Mouse (Mus musculus) neural tube, embryonic 10.5 days (tissue): ENCODE data around the gene Trim63.
"Not testable (repeated sequence)": the region's sequence is repeated elsewhere in the genome, so short reads cannot be mapped to it uniquely, and the experiment has no call there.

Experiments
- DNase-seq: peaks from one replicate; pipeline ENCODE4 v3.0.0-alpha.2; 2017; ENCODE audit warnings: low spot score; ENCODE audit errors: extremely low spot score

Gene Trim63

DNA sequence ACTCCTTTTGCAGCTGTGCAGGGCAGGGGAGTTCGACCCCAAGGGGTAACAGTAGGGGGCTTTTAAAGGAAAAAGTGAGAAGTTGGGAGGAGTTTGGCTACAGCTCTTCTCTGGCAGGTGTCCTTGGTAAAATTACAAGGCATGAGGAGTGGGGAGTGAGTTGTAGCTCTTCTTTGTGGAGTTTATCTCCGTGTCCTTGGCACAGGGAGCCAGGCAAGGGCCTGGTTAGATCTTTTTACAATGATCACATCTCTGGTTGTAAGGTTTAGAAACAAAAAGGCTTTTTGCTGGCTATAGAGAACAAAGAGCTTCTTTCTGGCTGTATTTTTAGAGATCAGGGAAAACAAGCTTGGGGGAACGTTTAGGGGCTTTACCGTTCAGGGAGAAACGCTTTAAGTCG, 26.3 kb downstream of the Trim63 start:
- not testable (repeated sequence) for DNase-seq

DNA sequence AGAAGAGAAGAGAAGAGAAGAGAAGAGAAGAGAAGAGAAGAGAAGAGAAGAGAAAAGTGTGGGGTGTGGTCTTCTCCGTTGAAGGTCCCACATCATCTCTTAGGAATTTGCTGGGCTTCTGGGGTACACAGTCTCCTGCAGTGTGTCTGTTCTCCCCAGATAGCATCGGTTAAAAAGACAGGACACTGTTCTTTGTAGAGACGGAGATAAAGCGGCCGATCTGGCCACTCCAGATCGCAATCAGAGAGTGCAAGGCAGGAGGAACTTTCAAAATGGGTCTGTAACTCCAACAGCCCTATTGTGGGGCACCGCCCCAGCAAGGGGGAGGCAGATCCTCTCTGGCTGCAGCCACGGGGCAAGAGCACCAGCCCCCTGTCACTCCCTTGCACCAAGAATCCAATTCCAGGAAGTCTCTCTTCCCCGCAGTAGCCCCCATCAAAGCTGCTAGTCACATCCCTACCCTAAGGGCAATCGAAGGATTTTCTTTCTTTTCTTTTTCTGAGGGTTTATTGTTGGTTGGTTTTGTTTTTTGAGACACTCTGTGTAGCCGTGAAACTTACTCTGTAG, 27.4 kb downstream of the Trim63 start:
- no peak for DNase-seq

DNA sequence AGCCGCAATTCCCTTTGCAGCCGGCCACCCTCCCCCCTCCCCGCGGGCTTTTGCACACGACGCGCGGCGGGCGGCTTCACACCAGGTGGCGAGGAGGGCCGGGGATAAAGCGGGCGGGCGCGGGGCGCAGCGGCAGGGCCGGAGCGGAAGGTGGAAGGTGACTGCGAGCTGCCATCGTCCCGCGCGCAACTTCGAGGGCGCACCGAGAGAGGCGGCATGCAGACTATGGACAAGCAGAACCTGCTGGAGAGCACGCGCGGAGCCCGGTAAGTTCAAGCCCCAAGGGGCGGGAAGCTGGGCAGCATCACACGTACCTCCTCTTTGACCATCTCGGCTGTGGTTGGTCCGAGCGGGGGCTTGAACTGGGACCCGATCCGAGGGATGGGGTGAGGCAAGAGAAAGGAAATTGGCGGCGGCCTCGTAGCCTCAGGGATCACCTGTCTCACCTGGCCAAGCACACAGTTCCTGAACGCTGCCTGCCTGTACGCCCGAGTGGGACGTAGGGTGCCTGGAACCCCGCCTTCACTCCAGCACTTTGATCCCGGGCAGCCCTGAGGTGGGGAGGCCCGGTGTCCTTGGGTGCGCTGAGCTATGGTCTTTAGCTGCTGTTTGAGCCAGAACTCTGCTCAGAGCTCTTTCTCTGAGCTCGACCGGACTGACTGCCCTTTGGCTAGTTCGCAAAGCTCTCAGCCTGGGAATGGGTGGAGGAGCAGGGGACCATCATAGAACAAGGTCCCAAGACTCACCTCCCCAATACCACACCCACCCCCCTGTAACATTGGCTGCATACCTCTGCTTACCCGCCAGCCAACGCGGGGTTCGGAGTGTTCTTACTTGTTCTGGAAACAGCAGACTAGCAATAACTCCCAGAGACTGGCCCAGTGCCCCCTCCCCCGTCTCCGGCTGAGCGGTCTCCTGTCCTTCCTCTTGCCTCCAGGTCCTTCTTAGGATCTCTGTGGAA, 28.4 kb downstream of the Trim63 start, which contains the start of gene Slc30a2:
Gene Slc30a2 (plus strand): TSS at position 111 of the 961 bp plus-strand sequence.
- peak; percentile 42 for DNase-seq

DNA sequence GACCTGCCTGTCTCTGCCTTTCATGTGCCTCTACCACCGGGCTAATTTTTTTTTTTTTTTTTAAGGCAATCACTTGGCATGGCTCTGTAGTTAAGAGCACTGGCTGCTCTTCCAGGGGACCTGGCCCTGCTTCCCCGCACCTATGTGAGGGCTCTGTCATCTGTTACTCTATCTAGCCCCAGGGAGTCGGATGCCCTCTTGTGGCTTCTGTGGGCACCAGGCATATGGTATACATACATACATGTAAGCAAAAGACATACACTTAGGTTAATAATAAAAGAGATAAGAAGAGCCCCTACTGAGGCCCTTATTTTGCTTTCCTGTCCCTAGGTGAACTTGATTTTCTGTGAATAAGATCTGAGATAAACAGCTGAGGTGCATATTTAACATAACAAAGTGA, 29.7 kb downstream of the Trim63 start:
- no peak for DNase-seq

DNA sequence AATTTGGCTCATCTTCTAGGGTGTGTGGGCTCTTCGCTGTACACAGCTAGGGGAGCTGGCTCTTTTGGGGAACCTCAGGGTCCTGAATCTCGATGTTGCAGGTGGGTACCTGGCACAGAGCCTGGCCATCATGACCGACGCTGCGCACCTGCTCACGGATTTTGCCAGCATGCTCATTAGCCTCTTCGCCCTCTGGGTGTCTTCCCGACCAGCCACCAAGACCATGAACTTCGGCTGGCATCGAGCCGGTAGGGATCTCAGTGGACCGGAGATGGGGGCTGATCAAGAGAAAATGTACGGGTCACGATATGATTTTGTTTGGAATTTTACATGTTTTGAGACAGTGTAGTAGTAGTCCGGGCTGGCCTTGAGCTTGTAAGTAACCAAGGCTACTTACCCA, 30.9 kb downstream of the Trim63 start:
- no peak for DNase-seq

DNA sequence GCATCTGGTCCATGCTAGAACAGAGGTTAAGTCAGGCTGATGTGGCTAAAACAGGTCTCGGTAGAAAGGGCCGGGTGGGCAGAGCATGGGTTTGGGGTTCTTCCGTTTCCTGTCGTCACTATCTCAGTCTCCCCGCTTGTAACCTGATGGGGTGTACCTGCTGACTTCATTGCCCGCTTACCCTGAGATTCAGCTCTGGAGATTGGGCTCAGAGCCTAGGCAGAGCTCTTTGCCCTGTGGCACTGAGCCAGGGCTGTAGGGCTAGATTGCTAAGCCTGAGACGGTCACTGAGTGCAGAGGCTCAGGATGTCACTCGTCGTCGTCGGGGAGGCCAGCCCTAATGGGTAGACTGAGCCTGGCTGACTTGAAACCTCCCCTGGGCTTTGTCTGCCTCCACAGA, 33.2 kb downstream of the Trim63 start:
- DNase-seq, result no peak

DNA sequence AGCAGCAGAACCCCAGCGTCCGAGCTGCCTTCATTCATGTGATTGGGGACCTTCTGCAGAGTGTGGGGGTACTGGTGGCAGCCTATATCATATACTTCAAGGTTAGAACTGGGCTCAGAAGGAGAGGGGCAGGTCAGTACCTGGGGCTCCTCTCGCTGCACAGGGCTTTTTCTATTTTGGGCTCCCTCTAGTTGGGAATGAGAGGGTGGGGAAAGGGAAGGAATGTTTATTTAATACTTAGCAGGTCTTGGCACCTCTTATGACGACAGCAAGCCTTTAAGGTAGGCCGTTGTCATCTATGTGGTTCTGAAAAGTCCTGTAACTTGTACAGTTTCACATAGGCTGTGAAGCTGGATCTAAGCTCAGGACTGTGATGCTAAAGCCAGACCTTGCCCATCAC, 33.6 kb downstream of the Trim63 start:
- DNase-seq, result no peak

DNA sequence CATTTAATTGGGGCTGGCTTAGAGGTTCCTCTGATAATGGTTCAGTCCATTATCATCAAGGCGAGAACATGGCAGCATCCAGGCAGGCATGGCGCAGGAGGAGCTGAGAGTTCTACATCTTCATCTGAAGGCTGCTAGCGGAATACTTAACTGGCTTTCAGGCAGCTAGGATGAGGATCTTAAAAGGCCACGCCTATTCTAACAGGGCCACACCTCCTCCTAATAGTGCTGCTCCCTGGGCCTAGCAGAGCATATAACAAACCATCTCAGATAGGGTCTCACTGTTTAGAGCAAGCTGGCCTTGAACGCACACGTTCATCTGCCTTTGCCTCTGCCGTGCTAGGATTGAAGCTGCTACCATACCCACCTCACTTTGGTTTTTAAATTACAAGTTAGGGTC, 34.9 kb downstream of the Trim63 start:
- no peak for DNase-seq

DNA sequence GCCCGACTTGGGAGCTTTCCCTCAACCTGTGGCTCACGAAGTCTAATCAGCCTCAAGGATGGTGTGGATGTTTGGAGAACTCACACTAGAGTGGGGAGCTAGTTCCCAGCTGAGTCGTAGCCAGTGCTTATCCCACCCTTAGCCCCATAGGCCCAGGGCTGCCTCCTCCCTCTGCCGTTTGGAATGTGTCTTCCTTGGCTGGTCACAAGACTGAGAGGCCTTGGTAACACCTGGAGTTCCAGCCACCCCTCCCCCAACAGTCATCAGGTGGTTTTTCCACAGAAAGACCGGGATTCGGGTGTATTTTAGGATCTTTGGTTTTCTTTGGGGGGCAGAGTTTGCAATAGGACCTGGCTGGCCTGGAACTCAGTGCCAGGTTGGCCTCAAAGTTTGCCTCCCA, 35.7 kb downstream of the Trim63 start:
- no peak for DNase-seq

DNA sequence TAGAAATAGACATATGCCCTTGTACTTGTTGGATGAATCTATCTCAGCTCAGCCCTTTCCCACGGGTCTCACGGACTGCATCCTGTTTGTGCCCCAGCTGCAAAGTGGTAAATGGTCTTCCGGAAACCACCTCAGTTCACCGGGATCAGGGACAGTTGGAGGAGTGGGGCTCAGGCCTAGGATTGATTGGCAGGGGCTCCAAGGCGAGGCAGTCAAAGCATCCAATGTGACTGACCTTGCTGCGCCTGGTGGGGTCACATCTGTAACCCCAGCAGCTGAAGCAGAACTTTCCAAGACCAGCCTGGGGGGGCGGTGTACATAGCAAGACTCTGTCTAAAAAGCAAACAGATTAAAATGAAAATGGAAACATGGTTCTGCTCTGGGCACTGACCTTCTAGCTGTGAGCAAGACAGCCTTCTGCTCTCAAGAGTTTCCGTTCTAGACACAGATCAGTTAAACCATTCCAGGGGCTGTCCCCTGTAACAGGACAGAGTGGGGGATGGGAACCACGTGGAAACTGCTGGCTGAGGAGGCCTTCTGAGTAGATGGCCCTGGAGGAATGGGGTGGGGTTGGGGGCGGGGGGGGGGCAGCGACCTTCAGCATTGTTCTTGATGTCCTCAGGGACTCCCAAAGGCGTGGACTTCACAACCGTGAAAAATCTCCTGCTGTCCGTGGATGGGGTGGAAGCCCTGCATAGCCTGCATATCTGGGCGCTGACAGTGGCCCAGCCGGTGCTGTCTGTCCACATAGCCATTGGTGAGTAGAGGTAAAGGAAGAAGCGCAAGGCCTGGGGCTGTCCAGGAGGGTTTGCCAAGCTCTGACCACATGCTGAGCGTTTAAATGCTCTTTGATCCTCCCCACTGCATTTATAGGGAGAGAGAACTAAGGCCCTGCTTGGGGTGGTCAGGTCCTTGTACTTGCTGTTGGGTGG, 36.7 kb downstream of the Trim63 start:
- no peak for DNase-seq

DNA sequence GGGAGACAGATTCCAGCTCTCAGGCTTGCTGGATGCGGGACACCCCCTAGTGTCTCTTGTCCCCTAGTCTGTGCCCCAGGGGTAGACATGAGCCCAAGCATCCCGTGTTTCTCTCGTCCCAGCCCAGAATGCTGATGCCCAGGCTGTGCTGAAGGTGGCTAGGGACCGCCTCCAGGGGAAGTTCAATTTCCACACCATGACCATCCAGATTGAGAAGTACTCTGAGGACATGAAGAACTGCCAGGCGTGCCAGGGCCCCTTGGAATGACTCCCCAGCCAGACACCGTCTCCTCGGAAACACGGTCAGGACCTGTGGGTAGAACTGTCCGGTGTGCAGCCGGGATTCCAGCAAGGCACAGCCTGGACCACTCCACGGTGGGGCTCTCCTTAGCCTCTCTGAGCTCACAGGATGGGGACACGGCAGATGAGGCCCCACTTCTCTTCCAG, 37.4 kb downstream of the Trim63 start:
- DNase-seq, result no peak

DNA sequence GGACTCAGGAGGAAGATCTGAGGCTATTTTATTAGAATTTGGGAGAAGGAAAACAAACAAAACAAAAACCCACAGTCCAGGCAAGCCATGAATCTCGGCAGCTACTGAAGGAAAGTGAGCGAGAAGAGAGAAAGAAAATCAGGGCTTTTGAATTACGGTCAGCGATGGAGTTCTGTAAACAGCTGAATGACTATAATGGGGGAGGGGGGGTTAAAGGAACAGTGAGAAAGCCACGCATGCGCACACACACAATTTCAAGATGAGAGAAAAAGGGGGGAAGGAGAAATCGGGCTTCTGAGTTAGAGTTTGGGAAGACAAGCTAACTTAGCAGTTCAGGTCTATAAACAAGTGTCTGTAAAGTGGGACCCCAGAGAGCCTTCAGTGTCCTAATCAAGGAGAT, 38.0 kb downstream of the Trim63 start:
- no peak for DNase-seq

DNA sequence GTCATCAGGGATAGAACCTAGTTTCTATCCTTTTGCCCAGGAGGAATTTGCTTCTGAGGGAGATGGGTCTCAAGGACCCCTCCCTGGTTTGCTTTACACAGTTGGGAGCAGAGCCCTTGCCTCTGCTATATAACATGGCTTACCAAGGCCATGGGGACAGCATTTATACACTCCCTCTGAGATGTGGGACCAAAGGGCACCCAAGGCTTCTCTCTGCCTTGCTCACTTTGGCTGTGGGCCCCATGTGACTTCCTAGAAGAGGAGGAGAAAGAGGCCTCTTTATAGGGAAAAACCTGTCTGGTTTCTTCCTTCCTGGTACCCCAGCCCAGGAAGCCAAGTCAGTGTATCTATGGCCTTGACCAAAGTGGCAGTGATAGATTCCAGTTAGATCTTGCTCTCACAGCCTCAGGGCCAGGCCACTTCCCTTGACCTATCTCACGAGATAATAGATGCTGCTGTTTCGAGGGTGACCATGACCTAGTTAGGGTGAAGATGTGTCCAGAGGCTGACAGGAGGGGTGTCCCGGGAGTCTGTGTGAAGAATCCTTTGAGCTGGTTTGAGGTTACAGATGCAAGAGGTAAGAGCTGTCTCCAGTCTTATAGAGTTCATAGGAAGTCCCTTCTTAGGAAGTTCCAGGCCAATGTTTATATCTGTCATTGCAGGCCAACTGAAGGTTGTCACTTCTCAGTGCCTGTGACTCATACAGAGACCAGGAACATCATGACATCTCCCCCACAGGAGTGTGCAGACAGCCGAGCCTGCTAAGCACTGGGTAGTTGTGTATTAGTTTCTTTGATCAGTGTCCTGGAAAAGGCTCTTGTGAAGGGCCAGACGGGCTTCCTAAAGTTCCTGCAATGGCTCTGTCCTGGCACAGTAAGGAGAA, 38.8 kb downstream of the Trim63 start:
- no peak for DNase-seq

DNA sequence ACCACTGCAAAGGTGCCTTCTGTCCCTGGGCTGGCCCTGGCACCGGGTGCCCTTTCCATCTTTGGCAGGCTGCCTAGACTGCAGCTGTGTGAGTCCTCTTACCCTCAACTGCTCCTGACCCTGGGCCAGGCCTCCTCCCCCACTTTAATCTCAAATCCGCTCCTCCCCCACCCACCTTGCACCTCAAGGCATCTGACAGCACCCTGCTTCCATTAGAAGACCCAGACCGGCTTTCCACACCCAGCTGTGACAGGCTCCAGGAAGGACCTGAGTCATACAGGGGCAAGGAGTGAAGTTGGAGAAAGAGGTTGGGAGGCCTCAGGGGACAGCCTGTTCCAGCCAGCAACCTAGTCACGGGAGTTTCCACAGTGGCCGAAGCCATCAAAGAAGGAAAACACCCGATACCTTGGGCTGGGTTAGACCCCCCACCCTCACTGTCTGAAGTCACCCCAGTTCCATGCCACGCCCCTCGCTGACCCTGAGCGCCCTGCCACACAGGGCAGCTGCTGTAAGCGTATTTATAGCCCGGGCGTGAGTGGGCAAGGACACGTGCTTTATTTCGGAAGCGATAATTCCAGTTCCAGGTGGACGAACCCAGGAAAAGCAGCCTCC, 41.0 kb downstream of the Trim63 start:
- DNase-seq, result no peak

DNA sequence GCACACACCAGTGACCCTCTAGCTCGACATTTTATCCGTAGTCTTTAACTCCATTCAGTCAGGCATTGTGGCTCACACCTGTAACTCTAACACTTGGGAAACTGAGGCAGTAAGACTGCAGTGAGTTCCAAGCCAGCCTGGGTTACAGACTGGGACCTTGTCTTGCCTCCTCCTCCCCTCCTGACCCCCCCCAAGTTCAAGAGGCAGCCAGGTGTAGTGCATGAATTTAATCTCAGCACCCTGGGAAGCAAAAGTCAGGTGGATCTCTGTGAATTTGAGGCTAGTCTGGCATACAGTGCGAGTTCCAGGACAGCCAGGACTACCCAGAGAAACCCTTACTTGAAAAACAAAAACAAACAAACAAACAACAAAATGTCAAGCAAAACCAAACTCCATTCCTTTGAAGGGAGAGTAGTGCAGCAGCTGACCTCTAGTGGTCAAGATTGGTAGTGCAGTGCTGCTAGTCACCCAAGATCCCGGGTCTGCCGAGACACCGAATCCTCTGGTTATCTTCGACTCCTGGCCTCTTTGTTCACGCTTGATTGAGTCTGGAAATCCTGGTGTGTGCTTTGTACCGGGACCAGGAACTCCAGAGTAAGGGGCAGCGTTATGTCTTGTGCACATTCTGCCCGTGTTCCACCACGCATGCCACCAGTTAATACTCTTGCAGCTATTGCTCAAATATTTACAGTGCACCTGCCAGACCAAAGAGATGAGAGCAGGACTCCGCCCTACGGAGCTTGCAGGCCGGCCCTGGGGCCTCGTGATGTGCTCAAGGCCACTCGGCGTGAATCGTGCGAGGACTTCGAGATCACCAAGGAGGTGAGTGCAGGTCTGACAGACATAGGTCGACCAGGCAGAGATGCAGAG, 41.9 kb downstream of the Trim63 start:
- peak; percentile 68 for DNase-seq

DNA sequence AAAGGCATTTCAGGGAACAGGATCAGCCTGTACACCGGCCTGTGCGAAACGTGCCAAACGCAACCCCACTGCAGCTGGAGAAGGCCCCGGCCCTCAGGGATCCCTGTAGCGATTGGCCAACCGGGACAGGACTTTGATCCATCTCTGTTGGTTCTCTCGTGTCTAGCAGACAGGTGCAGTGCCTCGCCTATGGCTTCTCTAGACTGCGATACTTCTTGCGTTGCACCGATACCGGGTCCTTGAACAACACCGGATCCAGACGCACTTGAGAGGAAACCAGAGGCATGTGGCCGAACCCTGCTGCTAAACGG, 42.5 kb downstream of the Trim63 start:
- DNase-seq, result no peak

DNA sequence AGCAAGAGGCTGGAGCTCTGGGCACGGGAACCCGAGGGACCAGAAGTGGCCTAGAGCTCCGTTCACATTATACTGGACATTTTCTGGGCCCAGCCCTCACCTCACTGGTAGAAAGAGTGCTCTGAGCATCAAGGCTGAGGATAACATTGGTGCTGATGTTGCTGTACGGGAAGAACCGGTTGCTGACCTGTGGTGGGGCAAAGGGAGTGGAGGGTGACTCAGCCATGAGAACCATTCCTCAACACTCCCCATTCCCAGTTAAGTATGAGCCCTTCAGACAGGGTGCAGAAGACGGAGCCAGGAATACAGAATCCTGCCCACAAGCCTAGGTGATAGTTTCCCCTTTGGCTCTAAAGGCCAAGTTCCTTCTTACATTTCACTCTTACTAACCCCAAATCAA, 44.7 kb downstream of the Trim63 start:
- DNase-seq, result no peak

DNA sequence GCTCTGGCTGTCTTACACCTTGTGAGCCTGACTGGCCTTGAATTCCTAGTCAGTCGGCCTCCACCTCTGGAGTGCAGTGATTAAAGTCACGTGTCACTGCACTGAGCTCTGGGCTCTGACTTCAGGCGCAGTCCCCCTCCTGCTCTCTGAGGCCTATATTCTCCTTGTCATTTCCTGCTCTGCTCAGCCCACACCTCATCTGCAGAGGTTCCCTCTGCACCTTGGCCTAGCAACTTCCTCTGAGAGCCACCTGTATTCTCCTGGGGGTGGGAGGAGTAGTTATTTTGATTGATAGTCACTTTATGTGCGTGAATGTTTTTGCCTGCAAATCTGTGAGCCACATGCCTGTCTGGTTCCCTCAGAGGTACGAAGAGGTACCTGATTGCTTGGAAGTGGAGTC, 46.3 kb downstream of the Trim63 start:
- no peak for DNase-seq

DNA sequence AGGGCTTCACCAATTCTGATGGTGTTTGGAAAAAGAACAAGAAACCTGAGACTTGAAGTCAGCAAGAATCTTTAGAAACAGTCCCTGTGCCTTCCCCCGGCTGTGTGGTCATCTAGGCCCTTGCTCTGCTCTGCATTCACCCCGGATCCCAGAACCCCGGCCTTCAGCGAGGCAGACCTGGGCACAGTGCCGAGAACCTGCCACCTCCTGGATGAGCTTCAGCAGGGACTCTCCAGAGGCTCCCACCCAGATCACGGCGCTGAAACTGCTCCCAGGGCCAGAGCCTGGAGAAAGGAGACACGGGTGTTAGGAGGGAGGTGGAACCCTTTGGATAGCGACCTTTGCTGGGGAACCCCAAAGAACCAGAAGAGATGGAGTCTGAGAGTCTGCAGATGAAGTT, 47.2 kb downstream of the Trim63 start:
- DNase-seq, result no peak

DNA sequence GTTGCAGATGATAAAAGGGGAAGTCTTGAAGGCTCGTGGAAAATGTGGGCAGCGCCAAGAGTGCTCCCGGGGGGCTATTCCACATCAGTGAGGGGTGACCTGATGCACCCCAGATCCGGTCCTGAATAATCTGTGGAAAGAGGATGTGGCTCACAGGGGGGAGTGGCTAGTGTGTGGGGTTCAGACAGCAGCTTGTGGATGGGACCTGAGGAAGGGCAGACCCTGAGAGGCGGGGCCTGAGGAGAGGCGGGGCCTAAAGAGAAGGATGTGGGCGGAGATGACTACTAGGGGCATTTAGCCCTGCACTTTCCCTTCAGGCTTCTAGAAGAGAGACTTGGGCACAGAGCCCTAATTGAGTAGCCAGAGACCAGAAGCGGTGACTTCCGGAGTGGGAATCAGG, 47.7 kb downstream of the Trim63 start:
- DNase-seq, result no peak
